Mouse (Mus musculus) layer of hippocampus, adult 9-10 months (tissue): ENCODE data around the gene Trmt13.
A peak's percentile ranks its signal among the peaks of the same experiment; 100 is the strongest.
"Not testable (repeated sequence)": the region's sequence is repeated elsewhere in the genome, so short reads cannot be mapped to it uniquely, and the experiment has no call there.

Experiments used
- DNase-seq: peaks from one replicate; pipeline ENCODE4 v3.0.0; 2022; ENCODE audit warnings: low spot score

Trmt13 gene

GRCm38 (mm10) chr3:116634091-116634490 lies 19.7 kb upstream of the Trmt13 start:
- DNase-seq = no peak

DNA sequence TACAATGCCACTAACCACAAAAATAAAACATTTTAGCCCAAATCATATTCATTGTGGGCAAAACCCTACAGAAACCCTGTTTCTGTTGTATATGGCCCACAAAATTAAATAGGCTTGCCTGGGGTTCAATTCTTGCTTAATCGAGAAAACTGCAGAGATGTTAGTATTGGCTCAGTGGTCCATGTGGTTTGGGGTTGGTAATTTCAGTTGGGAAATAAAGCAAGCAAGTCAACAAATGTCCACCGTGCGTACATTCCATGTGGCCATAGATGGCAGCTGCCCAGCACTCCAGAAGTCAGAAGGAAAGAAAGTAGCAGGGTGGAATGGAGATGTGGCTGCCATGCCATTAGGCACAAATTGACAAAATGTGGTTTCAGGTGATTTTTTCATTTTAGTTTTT lies 18.6 kb upstream of the Trmt13 start:
- DNase-seq = no peak

DNA sequence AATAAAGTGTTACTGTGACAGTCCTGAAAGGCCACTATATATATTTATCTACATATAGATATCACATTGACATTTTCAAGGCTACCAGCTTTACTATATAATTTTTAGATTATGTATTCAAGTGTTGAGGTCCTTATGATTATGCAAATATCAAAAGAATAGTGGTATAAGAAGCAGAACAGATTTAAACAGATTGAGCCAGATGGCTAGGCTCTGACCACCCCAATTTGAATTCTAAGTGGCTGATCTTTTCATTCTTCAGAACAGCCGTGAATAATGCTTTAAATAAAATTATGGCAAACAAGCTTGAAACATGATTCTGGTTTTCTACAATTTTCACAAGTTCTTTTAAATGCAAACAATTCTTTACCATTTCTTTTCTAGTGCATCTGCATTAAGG lies 17.1 kb upstream of the Trmt13 start:
- no peak for DNase-seq

DNA sequence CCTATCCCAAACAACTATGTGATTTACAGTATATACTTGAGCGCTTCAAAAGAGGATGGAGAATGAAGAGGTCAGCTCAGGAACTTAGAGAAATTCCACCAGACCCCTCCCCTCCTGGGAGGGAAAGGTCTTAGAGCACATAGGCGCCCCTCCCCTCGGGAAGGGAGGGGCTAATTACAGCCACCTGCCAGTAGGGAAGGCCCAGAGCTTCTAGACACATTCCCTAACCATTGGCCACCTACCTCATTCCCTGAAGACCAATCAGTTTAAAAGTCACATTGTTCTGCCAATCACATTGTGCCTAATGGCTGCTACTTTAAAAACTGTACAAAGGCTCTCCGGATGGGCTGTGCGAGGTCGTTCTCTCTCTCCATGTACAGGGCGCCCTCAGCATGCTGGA lies 8.3 kb upstream of the Trmt13 start:
- no peak for DNase-seq

- DNase-seq = no peak
These were observed 6.4 kb upstream of the Trmt13 start for GRCm38 (mm10) chr3:116620636-116621370.

DNA sequence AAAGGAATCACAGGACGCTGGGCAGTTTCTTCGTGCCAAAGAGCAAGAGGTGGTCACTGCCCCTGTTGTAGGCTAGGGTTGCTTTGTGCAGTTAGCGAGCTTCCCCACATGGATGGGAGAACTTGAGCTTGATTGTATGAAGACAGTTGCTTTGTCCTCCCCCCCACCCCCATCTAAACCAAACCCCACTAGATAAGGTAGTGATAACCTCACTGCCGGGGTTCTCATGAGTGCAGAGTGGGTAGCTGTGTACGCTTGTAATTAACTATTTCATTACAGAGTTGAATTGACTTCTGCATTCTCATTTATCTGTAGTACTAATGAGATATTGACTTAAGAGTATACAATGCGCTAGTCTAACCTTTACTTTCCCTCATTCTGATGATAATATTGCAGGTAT lies 4.5 kb upstream of the Trmt13 start:
- no peak for DNase-seq

- no peak for DNase-seq
These were observed 1.1 kb upstream of the Trmt13 start for GRCm38 (mm10) chr3:116615318-116616068.

DNA sequence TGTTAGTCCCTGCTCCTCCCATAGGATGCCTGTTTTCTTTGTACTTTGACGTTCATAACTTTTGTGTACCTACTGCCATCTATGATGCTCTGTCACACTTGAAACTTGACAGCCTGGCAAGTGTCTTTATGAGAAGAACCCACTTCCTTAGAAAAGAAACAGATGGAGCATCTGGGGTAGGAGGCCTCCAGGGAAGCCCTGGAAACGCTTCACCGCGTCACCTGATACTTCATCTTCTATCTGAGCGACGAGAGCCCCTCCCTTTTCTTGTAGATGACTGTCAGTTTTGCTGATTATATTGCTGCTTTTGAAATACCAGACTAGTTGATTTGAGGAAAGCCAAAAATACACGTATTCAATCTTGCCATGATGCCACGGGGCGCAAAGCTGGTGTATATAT lies 9.8 kb downstream of the Trmt13 start:
- DNase-seq = no peak

- no peak for DNase-seq
These were observed 12.6 kb downstream of the Trmt13 start for GRCm38 (mm10) chr3:116601781-116602180.

DNA sequence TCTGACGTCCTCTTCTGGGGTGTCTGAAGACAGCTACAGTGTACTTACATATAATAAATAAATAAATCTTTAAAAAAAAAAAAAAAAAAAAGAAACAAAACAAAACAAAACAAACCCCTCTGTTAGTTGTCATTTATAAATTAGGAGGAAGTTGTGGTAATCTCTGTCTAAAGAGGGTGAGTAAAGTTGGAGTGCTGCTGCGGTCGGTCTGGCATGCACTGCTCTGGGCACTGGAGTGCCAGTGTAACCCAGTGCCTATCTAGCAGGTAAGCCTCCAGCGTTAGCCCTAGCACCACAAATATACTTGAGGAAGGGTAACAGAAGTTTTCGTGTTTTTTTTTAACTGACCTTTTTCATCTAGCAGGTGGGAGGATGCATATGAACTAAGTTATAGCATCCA lies 13.4 kb downstream of the Trmt13 start:
- DNase-seq = no peak

- DNase-seq = no peak
These were observed 14.7 kb downstream of the Trmt13 start for GRCm38 (mm10) chr3:116599705-116600104.

GRCm38 (mm10) chr3:116595603-116595991 lies 18.8 kb downstream of the Trmt13 start:
- no peak for DNase-seq

DNA sequence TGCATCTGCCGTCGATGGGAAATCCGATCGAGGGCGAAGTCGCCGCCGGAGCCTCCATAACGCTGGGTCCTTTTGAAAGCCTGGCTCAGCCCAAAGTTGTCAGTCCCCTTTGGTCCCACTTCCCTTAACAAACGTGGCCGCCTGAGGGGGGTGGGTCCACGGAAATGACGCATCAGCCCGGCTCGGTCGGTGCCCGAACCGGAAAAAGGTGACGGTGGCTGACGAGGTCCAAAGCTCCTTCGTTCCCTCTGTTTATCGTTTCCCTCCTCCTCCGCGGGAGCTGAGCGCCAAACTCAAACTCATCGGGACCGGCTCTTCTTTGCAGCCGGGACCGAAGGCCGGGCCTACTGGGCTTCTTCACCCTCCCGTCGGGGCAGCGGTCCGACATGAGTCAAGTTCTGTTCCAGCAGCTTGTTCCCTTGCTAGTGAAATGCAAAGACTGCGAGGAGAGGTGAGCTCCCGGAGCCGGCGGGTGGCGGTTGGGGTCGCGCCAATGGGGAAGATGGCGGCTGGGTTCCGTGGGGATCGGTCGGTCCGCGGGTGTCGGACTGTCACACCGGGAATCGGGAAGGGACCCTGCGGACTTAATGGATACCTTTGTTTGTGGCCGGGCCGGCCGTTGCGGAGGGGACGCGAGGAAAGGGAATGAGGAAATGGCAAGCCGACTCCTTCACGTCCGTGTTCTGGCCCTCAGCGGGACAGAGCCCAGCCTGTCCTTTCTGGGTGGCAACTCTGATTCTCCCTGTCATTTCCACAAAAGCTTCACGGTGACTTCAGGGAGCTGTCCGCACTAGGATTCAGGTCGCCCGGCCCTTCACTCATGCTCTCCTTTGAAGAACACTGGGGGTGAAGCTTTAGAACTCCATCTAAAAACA lies 19.4 kb downstream of the Trmt13 start, which contains the start of gene Sass6:
Gene Sass6, plus strand, starts transcription at position 255 of the 875 bp plus-strand sequence.
- peak; percentile 93 for DNase-seq

DNA sequence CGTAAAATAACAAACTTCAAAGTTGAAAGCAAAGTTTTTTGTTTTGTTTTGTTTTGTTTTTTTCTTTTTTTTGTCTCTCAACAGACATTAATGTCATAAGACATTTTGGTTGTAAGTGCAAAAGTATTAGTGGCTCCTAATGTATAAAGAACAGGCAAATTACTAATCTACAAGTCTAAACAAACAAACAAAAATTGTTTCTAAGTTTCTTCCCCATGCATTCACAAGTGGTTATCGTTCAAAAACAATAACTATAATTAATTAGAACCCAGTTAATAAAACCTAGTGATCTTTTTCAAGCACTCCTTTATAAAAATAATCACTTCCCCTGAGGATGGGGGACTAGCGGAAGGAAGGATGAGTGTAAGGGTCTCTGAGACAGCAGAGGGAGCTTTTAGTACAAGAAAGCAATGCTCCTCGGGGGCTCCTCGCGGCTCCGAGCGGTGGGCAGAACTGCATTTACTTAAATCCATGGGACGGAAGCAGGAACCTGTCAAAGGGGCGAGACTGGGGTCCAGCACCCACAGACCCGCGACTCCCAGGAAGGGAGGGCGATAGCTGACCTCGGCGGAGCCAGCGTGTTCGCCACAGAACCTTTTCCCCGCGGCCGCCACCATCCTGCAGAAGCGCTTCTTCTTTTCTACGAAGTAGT lies 20.2 kb downstream of the Trmt13 start:
- no peak for DNase-seq

DNA sequence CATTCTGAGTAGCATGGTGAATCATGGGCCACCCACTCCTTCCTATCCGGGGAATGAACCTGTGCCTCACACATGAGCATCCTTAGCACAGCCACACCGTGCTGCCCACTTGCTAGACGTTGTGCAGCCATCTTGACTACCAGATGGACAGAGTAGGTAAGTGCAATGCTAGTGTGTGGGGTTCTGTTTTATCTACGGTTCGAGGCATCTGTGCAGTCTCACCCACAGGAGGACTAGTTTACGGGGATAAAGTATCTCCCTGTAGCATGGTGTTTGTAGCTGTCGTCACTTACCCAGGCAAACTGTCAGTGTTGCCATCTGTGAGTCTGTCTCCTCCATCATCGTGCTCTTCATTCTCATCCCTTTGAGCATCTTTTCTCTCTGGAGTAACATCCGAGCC lies 32.2 kb downstream of the Trmt13 start:
- no peak for DNase-seq

GRCm38 (mm10) chr3:116577286-116577685 lies 37.1 kb downstream of the Trmt13 start:
- DNase-seq = no peak

DNA sequence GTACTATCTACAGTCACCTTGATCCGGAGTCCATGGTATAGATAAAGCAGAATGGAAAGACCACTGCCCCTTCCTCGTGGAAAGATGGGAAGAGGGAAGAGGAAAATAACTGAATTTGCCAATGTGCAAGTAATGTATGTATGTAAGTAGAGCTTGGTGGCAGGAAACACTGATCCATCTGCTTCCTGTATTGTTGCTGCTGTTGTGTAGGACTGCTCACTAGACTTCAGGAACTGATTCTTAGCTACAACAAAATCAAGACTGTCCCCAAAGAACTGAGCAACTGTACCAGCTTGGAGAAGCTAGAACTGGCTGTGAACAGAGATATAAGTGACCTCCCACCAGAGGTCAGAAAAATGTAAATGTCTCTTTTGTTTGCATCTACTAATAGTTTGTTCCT lies 43.8 kb downstream of the Trmt13 start:
- no peak for DNase-seq

DNA sequence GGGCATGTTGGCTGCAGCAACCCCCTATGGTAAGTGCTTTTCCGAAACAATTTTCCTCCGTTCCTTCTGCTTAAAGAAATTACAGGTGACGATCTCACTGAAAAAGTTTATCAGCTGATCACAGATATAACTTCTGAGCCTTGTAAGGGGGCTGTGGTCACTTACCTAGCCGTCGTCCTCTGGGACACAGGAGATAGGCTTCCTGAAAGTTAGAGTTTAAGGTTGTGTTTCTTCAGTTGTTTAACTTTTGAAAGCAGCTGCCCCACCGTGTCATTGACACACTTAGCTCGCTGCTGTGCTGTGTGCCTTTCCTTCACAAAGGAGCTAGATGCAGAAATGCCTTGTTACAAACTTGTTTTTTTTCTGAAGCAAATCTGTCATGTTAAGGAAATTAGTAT lies 51.3 kb downstream of the Trmt13 start:
- DNase-seq = no peak

- DNase-seq = no peak
These were observed 51.8 kb downstream of the Trmt13 start, which contains the start of gene Lrrc39 for GRCm38 (mm10) chr3:116562408-116563094. TSS of gene Lrrc39 (plus strand) at chr3:116562973.

DNA sequence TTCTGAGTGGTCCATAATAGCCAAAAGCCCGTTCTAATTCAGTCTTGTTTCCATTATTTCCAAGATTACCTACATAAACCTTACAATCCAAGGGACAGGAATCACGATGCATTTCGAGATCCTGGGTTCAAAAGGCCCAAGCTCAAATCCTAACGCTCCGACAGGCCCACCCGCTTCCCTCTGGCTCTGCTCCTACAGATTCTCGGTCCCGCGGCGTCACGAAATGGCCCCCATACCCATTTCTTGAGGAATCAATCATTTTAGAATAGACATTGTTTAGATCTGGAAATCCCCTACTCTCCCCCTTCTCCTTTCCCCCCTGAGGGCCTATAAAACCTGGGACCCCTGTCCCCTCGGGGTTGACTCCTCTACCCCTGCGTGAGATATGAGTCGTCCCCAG lies 53.1 kb downstream of the Trmt13 start:
- DNase-seq = not testable (repeated sequence)

GRCm38 (mm10) chr3:116551362-116551761 lies 63.0 kb downstream of the Trmt13 start:
- DNase-seq = no peak
